Mouse (Mus musculus): ENCODE results near the gene Ccdc96.
A peak's percentile ranks its signal among the peaks of the same experiment; 100 is the strongest.

The Ccdc96 gene

DNA sequence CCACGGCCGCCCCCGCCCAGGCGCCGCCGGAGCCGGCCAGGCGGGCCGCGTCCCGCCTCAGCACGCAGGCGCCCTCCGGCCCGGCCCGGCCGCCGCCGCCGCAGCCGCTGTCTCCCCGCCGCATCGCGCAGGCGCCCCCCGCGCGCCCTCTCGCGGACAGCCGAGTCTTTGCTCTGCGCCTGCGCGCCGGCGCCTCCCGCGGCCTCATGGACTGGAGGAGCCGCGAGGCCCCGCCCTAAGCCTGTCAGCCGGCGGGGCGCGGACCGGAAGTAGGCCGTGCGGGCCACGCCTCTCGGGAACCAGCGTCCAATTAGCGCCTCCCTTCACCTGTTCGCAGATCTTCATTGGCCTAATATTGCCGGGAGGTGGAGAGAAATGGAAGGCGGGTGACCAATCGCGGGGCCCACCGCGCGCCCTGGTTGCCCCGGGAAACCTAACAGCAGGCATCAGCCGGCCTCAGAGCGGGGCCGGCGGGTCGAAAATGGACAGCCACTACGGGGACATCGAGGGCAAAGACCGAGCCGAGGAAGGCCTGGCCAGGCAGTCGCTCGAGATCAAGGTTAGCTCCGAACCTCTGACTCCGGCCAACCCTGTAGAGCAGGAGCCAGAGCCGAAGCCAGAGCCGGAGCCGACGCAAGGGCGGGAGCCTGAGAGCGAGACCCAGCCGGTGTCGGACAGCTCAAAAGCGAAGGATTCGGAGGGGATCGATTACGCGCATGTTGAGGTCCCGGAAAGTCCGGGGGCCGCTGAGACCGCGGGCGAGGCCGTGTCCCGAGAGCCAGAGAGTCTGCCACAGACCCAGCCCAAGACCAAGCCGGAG is at the start of gene Ccdc96, which contains the start of gene Tada2b:
Ccdc96 (plus strand) TSS at position 418 of the 820 bp plus-strand sequence.
Tada2b (minus strand) TSS at position 115 of the 820 bp plus-strand sequence.
- DNase-seq: peak; percentile 100

DNA sequence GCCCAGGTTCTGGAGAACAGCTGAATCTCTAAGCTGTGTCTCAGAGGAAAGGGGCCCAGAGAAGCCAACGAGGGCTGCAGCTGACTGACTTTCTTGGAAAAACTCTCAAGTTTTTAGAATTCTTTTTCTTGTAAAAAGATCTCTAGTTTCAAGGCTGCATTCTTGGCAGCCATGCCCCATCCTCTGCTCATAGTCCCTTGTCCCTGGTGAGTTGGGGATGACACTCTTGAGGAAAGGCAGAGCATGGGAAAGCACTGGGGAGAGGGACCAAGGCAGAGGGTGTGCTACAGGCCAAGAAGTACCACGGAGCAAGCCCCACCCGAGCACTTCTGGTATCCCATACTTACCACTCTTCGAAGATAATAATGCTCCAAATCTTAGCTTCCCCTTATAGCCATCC is 47.5 kb upstream of the Ccdc96 start:
- DNase-seq: no peak

DNA sequence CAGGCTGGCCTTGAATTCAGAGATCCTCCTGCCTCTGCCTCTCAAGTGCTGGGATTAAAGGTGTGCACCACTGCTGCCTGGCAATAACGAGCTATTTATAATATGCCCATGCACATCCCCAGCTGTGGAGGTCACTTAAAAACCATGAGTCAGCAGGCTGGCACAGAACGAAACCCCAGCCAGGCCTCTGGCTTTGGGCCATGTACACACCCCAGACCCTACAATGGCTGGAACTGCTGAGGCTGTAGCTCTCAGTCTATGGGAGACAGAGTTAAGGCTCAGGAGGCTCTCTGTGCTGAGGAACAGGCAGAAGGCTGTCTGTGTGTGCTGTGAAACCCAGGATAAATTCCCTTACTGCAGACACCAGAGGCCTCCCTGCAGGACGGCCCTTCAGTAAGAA is 43.6 kb upstream of the Ccdc96 start:
- DNase-seq: no peak

DNA sequence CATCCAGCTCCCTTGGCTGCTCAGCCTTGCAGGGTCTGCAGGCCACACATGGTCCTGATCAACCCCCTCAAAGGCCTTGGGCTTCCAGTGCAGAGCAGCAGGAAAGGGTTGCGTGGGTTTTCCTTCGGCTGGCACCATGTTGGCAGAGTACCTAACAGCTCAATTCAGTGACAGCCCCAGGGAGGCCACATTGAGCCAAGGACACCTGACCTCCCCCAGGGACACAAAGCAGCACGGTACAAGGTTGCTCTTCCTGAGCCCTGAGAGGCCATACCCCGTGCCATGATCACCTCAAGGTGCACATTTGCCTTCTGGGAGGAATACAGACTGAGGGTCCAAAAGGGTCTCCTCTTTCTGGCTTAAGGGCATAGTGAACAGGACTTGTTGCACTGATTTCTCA is 39.8 kb upstream of the Ccdc96 start:
- peak; percentile 13 for DNase-seq

DNA sequence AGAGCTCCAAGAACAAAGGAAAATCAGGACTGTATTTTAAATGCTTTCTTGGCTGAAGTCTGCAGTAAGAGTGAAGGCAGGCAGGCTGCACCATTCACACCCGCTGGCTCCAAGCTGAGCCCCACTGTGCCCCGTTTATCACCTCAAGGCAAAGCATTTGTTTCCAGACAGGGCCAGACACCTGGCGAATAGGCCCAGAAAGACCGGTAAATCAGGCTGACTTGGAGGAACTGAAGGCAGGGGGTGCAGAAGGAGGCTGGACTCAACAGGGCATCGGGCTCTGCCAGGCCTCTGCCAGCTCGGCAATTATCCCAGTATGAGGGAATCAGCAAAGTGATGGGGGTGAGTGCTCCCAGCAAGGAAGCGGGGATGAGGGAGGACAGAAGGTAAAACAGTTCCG is 39.4 kb upstream of the Ccdc96 start:
- DNase-seq: peak; percentile 69

DNA sequence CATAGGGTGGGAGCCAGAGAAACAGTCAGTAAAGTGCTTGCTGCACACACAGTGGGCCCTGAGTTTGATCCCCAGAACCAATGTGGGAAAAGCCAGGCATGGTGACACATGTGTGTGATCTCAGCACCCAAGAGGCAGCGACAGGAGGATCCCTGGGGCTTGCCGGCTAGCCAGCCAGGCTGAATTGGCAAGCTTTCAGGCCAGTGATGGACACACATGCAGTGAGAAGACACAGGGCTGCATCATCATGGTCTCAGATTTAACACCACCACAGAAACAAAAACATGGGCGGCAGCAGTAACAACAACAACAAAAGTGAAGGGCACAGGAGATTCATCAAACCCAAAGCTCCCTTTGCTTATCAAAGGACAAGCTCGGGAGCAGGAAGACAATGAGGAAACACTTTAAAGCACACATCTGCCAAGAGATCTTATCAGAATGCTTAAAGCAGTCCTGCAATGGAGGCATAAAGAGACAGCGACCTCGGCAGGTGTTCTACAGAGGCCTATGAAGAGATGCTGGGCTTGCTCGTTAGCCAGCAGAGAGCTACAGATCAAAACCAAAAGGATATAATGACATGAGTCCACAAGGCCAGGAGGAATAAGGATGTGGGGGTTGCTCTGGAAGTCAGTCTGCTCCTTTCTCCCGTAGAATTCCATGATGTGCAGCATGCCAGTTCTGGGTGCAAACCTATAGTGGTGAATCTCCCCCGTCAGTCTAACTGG is 38.1 kb upstream of the Ccdc96 start:
- DNase-seq: no peak

DNA sequence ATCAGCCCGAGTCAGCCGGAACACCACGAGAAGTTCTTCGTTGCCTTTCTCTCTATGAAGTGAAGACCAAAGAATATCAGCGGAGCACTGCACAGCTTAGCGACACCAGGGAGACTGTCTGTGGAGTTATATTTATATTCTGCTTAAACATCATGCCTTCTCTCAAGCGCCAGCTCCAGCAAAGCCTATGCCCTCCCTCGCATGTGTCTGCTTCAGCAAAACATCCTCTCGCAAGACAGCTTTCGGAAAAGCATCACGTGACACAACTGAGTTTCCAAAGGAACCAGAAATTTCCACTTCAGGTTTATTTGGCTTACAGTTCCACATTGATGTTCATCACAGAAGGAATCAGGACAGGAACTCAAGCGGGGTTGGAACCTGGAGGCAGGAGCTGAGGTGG is 36.5 kb upstream of the Ccdc96 start:
- DNase-seq: no peak

DNA sequence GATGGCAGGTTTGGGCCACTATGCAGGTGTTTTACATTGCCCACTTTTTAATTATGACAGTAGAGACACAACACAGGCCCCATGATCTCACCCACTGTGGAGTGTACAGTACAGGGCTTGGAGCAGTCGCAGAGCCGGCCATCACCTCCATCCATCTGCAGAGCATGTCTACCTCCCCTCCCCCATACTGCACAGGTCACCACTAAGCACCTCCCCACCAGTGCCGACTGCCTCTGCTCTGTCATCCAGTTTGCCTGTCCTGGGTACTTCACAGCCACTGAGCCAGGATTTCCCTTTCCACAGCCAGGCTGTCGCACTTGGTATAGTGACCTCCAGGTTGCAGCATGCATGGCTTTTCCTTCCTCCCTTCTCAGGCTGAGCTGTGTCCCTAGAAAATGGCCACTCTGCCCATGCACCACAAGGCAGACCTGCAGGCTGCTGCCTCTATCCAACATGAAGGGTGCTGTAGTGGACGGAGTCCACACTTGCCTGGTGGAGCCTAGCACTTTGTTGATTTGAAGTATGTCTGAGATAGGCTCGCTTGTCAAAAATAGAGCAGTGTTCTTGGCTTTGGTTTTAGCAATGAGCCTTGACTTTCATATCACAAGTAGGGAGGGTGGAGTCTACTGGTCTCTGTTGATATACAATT is 34.6 kb upstream of the Ccdc96 start:
- DNase-seq: no peak

DNA sequence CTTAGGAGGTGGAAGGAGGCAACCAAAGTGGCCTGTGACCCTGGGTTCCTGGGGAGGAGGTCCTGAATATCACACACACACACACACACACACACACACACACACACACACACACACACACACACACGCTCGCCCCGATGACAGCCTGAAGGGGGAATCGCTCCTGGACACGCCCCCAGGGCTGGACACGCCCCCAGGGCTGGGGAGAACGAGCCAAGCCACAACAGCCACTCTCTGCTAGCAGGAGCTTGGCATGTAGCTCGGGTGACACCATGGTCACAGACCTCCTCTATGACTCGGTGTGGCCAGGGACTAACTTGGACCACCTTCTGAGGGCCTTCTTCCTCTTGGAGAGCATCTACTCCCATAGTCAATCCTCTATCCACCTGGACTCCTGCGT is 33.3 kb upstream of the Ccdc96 start:
- no peak for DNase-seq

DNA sequence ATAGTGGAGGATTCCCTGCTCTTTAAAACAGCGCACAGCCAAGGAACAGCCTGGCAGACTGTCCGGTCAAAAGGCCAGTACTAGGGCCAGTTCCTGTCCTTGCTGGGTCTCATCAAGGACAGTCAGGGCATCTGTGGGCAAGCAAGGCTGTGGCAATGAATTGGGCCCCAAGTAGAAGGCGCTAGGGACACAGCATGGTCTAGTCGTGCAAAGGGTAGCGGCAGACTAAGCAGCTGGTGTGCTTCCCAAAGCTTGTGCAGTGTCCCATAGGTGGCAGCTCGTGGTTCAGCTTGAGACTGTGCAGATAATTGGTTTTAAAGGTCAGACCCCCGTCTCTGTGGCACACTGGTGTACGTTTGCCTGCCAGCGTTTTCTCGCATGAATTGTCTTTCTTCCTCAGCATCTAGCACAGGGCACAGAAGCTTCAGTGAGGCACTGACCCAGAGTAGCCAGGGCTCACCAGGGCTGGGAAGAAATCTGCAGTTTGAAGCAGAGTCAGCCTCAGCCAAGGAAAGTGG is 32.5 kb upstream of the Ccdc96 start:
- DNase-seq: no peak

DNA sequence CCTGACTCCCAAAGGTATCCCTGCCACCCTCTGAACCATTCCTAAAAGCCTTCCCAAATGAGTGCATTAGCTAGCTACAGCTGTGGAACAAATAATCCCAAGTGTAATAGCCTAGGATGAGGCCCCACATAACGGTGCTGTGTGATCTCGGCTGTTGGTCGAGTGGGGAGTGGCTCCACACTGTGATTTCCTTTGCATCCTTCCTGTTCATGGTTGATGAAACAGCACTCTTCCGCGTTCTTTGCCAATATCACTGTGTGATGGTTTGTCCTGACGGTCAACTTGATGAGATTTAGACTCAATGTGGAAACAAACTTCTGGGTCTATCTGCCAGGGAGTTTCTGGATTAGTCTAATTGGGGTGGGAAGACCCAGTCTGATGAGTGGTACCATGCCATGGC is 31.6 kb upstream of the Ccdc96 start:
- no peak for DNase-seq

DNA sequence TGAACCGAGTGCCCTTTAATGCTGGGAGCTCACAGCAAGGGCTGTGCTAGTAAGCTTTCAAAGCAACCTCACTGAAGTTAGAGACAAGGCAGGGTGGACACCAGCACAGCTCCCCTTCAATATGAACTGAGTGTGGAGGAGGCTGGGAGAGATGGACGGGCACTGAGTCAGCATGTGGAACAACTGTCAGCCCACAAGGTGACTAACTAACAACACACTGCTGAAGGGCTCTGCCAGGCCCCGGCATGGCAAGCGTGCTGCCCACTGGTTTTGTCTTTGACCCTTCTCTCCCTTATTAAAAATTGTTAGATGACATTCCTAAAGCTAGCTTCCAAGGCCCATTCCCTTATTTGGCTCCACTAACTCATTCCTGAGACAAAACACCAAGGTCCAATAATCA is 26.7 kb upstream of the Ccdc96 start:
- DNase-seq: no peak

DNA sequence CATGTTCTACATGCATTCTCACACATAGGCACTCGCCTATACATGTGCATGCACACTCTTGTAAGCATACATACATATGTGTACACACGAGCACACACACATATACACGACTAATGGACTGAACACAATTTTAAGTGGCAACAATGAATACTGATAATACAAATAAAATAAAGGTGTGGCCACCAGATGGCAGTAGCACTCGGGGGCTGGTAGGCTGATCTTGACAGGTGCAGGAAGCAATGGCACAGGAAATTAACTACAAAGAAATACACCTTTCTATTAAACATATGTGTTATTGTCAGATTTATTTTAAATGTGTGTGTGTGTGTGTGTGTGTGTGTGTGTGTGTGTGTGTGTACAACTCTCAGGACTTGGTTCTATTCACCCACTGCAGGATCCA is 25.5 kb upstream of the Ccdc96 start:
- no peak for DNase-seq

DNA sequence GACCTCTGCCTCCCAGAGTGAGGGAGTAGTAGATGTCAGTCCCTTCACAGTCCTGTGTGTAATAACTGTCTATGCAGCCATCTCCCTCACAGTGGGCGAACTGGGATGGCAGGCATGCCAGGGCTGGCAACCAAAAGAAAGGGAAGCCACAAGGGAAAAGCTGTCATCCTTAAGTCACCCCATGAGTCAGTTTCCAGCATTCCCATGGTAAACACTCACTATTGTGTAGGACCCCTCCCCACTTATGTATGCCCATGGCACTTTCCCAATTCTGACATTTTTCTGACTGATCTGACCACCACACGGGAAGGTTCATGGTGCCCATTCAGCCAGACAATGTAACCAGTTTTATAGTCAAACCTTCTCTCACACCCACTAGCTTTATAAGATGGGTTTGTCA is 23.7 kb upstream of the Ccdc96 start:
- DNase-seq: no peak

DNA sequence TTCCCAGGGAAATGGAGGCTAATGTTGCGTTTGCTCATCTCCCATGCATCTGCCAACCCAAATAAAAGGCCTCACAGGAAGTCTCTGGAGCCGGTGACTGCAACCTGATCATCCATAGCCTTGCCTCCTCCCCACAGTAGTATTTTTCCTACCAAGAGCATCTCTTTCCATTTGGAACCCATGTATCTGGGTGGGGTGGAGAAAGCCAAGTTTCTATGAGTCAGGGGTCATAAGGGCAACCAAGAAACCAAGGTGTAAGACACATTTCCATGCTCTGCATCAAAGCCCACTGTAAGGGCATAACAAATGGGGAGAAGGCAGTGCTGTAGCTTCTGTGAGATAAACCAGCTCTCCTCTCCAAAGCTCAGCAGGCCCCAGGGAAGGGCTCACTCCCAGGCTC is 23.2 kb upstream of the Ccdc96 start:
- DNase-seq: no peak

DNA sequence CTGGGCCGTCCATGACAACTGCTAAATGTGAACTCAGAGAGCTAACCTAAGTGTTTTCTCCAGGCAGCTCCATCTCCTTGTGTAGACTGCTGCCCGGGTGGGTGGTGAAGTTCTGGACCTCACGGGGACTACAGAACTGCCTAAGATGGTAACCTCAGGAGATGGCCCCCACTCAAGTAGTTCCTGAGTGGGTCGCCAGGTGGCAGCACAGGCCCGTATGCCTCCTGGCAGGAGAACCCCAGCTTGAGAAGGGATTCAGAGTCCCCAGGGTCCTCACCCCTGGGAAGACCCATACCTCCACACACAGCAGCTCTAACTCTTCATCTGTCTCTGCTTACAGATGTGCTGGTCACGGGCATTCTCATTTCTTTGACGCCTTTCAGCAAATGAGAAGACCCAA is 21.6 kb upstream of the Ccdc96 start:
- peak; percentile 67 for DNase-seq

DNA sequence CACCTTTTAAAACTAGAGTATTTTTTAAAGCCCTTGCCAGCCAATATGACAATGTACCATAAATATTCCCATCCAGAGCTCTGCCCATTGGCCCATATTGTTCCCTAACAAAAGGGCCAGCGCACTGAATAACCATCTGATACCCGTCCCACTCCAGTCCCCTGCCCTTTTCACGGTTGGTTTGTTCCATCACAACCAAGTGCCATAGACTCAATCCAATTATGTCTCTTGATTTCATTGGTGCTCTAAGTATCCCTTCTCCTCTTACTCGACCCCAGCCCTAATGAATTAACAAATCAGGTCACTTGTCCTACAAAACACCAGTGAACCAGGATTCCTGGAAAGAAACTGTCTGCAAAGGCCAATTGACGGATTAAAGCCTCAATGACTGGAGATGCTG is 21.0 kb upstream of the Ccdc96 start:
- DNase-seq: no peak

DNA sequence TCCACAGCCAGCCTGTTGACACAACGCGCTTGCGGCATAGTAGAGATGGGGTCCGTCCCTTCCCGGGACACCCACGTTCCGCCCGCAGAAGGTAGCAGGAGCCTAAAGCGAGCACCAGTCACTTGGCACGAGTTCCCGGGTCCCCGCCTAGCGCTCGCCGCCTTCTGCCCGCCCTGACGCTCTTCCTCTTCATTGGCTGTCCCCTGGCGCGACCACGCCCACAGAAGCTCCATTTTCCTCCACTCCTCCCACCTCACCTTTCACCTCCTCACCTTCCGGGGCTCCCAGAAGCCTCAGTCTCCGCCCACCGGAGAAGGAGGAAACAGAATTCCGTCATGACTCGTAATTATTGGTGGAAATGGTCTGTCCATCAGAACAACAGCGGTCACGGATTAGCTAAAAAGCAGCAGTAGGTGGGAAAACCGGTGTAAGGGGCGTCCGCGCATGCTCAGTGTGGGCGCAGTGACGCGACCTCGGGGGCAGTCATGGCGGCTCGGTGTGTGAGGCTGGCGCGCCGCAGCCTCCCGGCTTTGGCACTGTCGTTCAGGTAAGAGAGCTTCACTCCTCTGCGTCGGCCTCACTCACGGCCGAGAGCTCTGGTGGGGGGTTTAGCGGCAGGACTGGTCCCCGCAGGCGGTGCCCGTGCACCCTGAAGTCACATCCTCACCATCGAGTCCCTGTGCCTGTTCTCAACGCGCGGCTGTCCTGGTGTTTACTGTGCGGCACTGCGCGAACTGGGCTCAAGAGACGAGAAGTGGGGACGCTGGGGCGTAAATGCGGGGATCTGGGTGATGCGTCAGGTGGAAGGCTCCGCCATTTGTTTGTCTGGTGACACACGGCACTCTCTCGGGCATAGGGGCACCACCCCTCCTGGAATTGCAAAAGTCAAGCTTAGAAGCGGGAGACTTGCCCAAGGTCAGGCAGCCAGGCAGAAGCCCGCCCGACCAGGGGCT is 19.4 kb upstream of the Ccdc96 start, which contains the start of gene Grpel1:
Grpel1 (plus strand) TSS at position 290 of the 953 bp plus-strand sequence.
- DNase-seq: peak; percentile 100

DNA sequence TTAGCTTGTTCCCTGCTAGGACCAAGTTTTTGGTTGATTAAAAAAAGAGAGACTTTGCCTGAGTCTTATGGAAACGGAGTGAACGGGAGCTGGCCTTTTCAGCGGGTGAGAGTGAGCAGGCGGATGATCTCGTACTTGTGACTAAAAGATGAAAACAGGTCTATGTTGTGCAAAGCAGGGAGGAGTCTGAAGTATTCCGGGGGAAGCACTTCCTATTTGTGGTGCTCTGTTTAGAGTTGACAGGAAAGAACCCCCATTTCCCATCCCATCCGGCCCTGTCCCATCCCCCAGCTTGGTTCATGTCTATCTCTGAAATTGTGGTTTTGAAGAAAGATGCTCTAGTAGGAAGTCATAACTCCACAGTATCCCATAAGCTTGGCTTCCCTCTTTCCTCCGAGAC is 18.5 kb upstream of the Ccdc96 start:
- no peak for DNase-seq

DNA sequence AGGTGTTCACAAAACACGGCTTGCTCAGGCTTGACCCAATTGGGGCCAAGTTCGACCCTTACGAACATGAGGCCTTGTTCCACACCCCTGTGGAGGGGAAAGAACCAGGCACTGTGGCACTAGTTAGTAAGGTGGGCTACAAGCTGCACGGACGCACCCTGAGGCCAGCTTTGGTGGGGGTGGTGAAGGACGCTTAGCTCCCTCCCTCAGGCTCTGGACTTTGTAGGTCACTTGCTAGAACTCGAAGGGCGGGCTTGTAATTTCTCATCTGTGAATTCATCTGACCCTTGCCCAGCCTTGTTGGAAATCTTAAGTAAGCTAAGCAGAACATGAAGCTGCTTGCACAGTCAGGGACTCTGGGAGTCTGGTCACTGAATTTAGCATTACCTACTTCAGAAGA is 13.2 kb upstream of the Ccdc96 start:
- no peak for DNase-seq

DNA sequence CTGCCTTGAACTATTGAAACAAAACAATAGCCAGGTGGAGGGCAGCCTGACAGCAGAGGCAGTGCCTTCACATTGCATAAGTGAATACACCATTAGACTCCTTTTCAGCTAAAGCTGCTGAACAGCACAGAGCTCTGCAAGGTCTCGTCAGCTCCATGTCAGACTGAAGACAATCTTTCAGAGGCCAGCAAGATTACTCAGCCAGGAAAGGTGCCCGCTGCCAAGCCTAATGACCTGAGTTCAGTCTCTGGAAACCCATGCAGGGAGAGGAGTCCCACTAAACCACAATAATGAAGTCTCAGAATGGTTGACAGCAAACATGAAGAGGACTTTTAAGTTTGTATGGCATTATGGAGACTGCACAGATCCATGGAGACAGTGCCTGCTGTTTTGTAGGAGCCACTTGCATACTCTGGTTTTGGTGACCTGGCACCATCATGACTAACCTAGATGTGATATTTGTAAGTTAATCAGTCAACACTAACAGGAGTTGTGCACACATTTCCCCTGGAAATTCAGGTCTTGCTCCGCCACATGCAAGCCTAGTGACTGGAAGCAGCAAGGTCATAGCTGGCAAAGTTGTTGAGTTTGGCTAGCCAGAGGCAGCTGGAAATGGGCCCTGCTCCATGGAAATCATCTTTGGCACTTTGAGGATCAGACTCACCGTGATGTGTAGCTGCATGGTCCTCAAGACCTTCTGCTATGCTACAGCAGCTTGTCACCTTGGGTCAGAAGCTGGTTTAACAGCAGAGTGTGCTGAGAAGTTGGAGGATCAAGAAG is 11.3 kb upstream of the Ccdc96 start:
- no peak for DNase-seq

DNA sequence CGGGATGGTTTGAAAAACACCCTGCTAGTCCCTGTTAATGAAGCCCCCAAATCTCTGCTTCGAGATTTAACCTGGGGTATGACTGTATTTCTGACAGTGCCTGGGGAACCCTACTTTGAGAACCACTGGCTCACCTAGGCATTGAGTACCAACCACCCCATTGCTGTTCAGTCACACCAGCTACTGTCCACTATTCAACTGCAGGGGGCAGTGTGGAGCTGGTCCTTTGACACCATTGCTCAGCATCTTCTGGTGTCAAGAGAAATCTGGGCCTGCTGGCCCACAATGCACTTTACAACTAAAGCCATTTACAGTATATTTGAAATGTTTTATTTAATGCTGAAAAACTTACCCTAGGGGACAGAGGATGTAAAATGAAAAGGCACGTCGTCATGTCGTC is 10.1 kb upstream of the Ccdc96 start:
- DNase-seq: peak; percentile 49

Data from cerebellum, adult 11-12 months (tissue).